Mouse (Mus musculus): ENCODE results near the gene Gfra4.

DNA sequence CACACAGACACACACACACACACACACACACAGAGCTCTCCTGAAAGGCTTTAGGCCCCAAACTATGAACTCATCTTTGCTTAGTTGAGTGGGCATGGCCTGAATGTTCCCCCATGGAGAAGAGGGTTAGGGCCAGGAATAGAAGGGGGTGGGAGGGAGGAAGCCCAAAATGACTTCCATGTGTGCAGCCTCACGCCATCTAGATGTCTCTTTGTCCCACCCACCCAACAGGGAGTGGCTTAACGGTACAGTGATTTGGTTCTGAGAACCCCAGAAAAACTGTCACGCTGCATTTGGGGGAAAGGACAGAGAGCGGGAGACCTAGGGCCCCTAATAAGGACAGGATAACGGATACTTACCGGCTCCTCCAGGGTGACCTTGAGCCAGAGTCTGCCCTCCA lies 17.9 kb upstream of the Gfra4 start:
- no peak for TF ChIP-seq CTCF (IDR thresholded peaks at IDR 0.05; ENCODE audit: low read depth, low read length)
- TF ChIP-seq TAL1 (conservative IDR thresholded peaks at IDR 0.05; ENCODE audit: low read depth, low read length): no peak
- TF ChIP-seq GATA1 (IDR thresholded peaks at IDR 0.05; ENCODE audit: borderline replicate concordance, low read length): no peak
- no peak for TF ChIP-seq POLR2AphosphoS5 (IDR thresholded peaks at IDR 0.05; ENCODE audit: insufficient replicate concordance, low read depth, low read length)

Measured in G1E (cell line).